Mouse (Mus musculus): ENCODE measurements around the gene Tmem203.
A peak's percentile ranks its signal among the peaks of the same experiment; 100 is the strongest.
"Not testable (repeated sequence)": the region's sequence is repeated elsewhere in the genome, so short reads cannot be mapped to it uniquely, and the experiment has no call there.

Gene Tmem203

GRCm38 (mm10) chr2:25234050-25234449, 21.2 kb upstream of the Tmem203 start, which contains the start of gene Slc34a3:
TSS of gene Slc34a3 (minus strand) at chr2:25234364.
- DNase-seq (ENCODE audit: low spot score) = no peak

- no peak for DNase-seq (ENCODE audit: low spot score)
These were observed 20.6 kb upstream of the Tmem203 start for GRCm38 (mm10) chr2:25234551-25235220.

GRCm38 (mm10) chr2:25236614-25237013, 18.6 kb upstream of the Tmem203 start, which contains the start of gene Rnf224:
TSS of gene Rnf224 (minus strand) at chr2:25236787.
- no peak for DNase-seq (ENCODE audit: low spot score)

- no peak for DNase-seq (ENCODE audit: low spot score)
These were observed 17.7 kb upstream of the Tmem203 start for GRCm38 (mm10) chr2:25237522-25237921.

GRCm38 (mm10) chr2:25238106-25238505, 17.1 kb upstream of the Tmem203 start:
- DNase-seq (ENCODE audit: low spot score) = no peak

- no peak for DNase-seq (ENCODE audit: low spot score)
These were observed 15.5 kb upstream of the Tmem203 start for GRCm38 (mm10) chr2:25239766-25240165.

GRCm38 (mm10) chr2:25240310-25240709, 14.9 kb upstream of the Tmem203 start:
- DNase-seq (ENCODE audit: low spot score) = no peak

GRCm38 (mm10) chr2:25240723-25241437, 14.4 kb upstream of the Tmem203 start:
- peak; percentile 56 for DNase-seq (ENCODE audit: low spot score)

- DNase-seq (ENCODE audit: low spot score) = no peak
These were observed 13.8 kb upstream of the Tmem203 start for GRCm38 (mm10) chr2:25241438-25241775.

- DNase-seq (ENCODE audit: low spot score) = no peak
These were observed 13.1 kb upstream of the Tmem203 start, which contains the start of the genes Rnf208 and Cysrt1 for GRCm38 (mm10) chr2:25242101-25242506. TSS of gene Rnf208 (plus strand) at chr2:25242255. TSS of gene Cysrt1 (minus strand) at chr2:25242452.

GRCm38 (mm10) chr2:25243342-25243741, 11.9 kb upstream of the Tmem203 start:
- no peak for DNase-seq (ENCODE audit: low spot score)

GRCm38 (mm10) chr2:25244144-25244543, 11.1 kb upstream of the Tmem203 start:
- DNase-seq (ENCODE audit: low spot score) = no peak

GRCm38 (mm10) chr2:25246183-25247072, 8.8 kb upstream of the Tmem203 start, which contains the start of gene AL732309.1:
TSS of gene AL732309.1 (minus strand) at chr2:25246863.
- no peak for DNase-seq (ENCODE audit: low spot score)

GRCm38 (mm10) chr2:25252331-25252730, 2.9 kb upstream of the Tmem203 start:
- no peak for DNase-seq (ENCODE audit: low spot score)

GRCm38 (mm10) chr2:25256443-25257109, 1.3 kb downstream of the Tmem203 start:
- not testable (repeated sequence) for DNase-seq (ENCODE audit: low spot score)

GRCm38 (mm10) chr2:25257250-25257649, 2.0 kb downstream of the Tmem203 start:
- DNase-seq (ENCODE audit: low spot score) = not testable (repeated sequence)

GRCm38 (mm10) chr2:25258887-25259286, 3.6 kb downstream of the Tmem203 start:
- DNase-seq (ENCODE audit: low spot score) = no peak

- no peak for DNase-seq (ENCODE audit: low spot score)
These were observed 6.6 kb downstream of the Tmem203 start for GRCm38 (mm10) chr2:25261870-25262269.

GRCm38 (mm10) chr2:25262291-25262767, 7.1 kb downstream of the Tmem203 start, which contains the start of gene Tprn:
TSS of gene Tprn (plus strand) at chr2:25262618.
- peak; percentile 80 for DNase-seq (ENCODE audit: low spot score)

- DNase-seq (ENCODE audit: low spot score) = no peak
These were observed 7.8 kb downstream of the Tmem203 start for GRCm38 (mm10) chr2:25262795-25263622.
